Mouse (Mus musculus) liver, postnatal 0 days (tissue): ENCODE measurements around the gene Oat. TPM values are rescaled to one million over a fixed set of nuclear protein-coding genes. Genes with fewer than 3 reads are reported as not detected.

Experiments used
- ATAC-seq: fragments of 200-750 bp; cut with Nextera tagmentation; 2 replicates; pipeline ENCODE4 v1.8.0; 2017; ENCODE audit warnings: mild to moderate bottlenecking, moderate library complexity
- DNase-seq: peaks from one replicate; pipeline ENCODE4 v3.0.0-alpha.2; 2016
- H3K27ac ChIP-seq: fragments of 300-500 bp; sonication (generic); 2 replicates; pipeline ENCODE4 v1.5.1; 2014; ENCODE audit warnings: antibody characterized with exemption, moderate library complexity, mild to moderate bottlenecking, low read depth
- H3K27me3 ChIP-seq: fragments of 300-500 bp; sonication (generic); 2 replicates; pipeline ENCODE4 v1.6.1; 2014; ENCODE audit warnings: low read length, control low read depth, mixed read lengths; ENCODE audit not compliant: insufficient read depth
- H3K36me3 ChIP-seq: fragments of 300-500 bp; sonication (generic); replicated peaks from 2 replicates; pipeline ENCODE4 v1.6.1; 2014; ENCODE audit warnings: mild to moderate bottlenecking, control low read depth, low read length, moderate library complexity, mixed read lengths; ENCODE audit not compliant: insufficient read depth
- H3K4me1 ChIP-seq: fragments of 300-500 bp; sonication (generic); 2 replicates; pipeline ENCODE4 v1.6.1; 2014; ENCODE audit warnings: antibody characterized with exemption, mild to moderate bottlenecking, control low read depth; ENCODE audit not compliant: insufficient read depth
- H3K4me2 ChIP-seq: fragments of 300-500 bp; sonication (generic); 2 replicates; pipeline ENCODE4 v1.6.1; 2014; ENCODE audit warnings: low read depth, mild to moderate bottlenecking, low read length, moderate library complexity, mixed read lengths
- H3K4me3 ChIP-seq: fragments of 300-500 bp; sonication (generic); 2 replicates; pipeline ENCODE4 v1.5.1; 2014; ENCODE audit warnings: low read depth, low read length
- H3K9ac ChIP-seq: fragments of 300-500 bp; sonication (generic); replicated peaks from 2 replicates; pipeline ENCODE4 v1.6.1; 2014; ENCODE audit warnings: mild to moderate bottlenecking, moderate library complexity
- H3K9me3 ChIP-seq: fragments of 300-500 bp; sonication (generic); 2 replicates; pipeline ENCODE4 v1.6.1; 2016; ENCODE audit warnings: mild to moderate bottlenecking, control low read depth, low read length, mixed read lengths
- CTCF ChIP-seq: sonication (generic); IDR thresholded peaks from 2 replicates; pipeline ENCODE4 v1.5.1; 2016; ENCODE audit warnings: antibody characterized with exemption, low read depth
- EP300 ChIP-seq: IDR thresholded peaks from 2 replicates; pipeline ENCODE4 v1.6.1; 2016; ENCODE audit warnings: antibody characterized with exemption, low read depth, mild to moderate bottlenecking
- WGBS: fragments of 180-500 bp; shearing (Covaris S2); extraction: QIAGEN DNeasy Blood & Tissue Kit; methylation state at CpG from one replicate; pipeline ENCODE4 v1.1.7; 2014; ENCODE audit not compliant: insufficient replicate concordance; 5-methylcytosine and 5-hydroxymethylcytosine counted together
- polyA plus RNA-seq: library from polyadenylated mRNA; unstranded; fragments of >200 nt; fragmentation: Nextera tagmentation; extraction: Ambion mirVana; gene quantifications from 2 replicates; pipeline ENCODE4 v1.2.1, GENCODE M21; 2015

Oat gene
- polyA plus RNA-seq, 1 experiment from 2014 or later: 44.6 TPM

GRCm38 (mm10) chr7:132558141-132558736 is 18.0 kb downstream of the Oat start:
- ATAC-seq (peak; percentile 40; the same call in 1 of the 2 replicates), DNase-seq (no peak)
- Histone ChIP-seq H3K36me3 (peaks cover 47% of the 10 kb centered on the region), H3K4me3 (no peak overlapping the region), H3K4me1 (no peaks in the 10 kb centered on the region; the same call in 1 of the 2 replicates), H3K9ac (no peak overlapping the region), H3K27me3 (peaks cover 9% of the 10 kb centered on the region; the same call in 1 of the 2 replicates), H3K9me3 (no peaks in the 10 kb centered on the region), H3K4me2 (no peak overlapping the region), H3K27ac (no peak overlapping the region)
- 58% methylated on average over 7 of the region's 7 CpGs for WGBS
- TF ChIP-seq EP300 (no peak), CTCF (no peak)

- TF ChIP-seq CTCF: no peak
- TF ChIP-seq EP300: no peak
- Histone ChIP-seq H3K4me3 (no peak overlapping the region), H3K9ac (no peak overlapping the region), H3K36me3 (peaks cover 30% of the 10 kb centered on the region), H3K27me3 (peaks cover 6% of the 10 kb centered on the region; the same call in 1 of the 2 replicates), H3K4me2 (no peak overlapping the region), H3K27ac (no peak overlapping the region), H3K4me1 (no peaks in the 10 kb centered on the region; the same call in 1 of the 2 replicates), H3K9me3 (no peaks in the 10 kb centered on the region)
- 73% methylated on average over 5 of the region's 5 CpGs for WGBS
- DNase-seq (no peak), ATAC-seq (no peak)
These were observed 19.6 kb downstream of the Oat start for GRCm38 (mm10) chr7:132556575-132556974.

- H3K4me1 ChIP-seq: no peaks in the 10 kb centered on the region; the same call in 1 of the 2 replicates
- no peak for ATAC-seq
- peaks cover 24% of the 10 kb centered on the region for H3K36me3 ChIP-seq
- no peak overlapping the region for H3K4me3 ChIP-seq
- H3K9ac ChIP-seq: no peak overlapping the region
- TF ChIP-seq CTCF: no peak
- TF ChIP-seq EP300: no peak
- no peak for DNase-seq
- no peak overlapping the region for H3K27ac ChIP-seq
- H3K9me3 ChIP-seq: no peaks in the 10 kb centered on the region
- 50% methylated on average over 4 of the region's 4 CpGs for WGBS
- no peak overlapping the region for H3K4me2 ChIP-seq
- H3K27me3 ChIP-seq: peaks cover 3% of the 10 kb centered on the region; the same call in 1 of the 2 replicates
These were observed 20.3 kb downstream of the Oat start for GRCm38 (mm10) chr7:132555911-132556310.

- H3K36me3 ChIP-seq: peaks cover 13% of the 10 kb centered on the region
- no peak for ATAC-seq
- no peak for TF ChIP-seq EP300
- no peak for TF ChIP-seq CTCF
- no peaks in the 10 kb centered on the region for H3K9me3 ChIP-seq
- WGBS: 50% methylated on average over 2 of the region's 2 CpGs
- H3K27ac ChIP-seq: no peak overlapping the region
- H3K4me2 ChIP-seq: no peak overlapping the region
- H3K9ac ChIP-seq: no peak overlapping the region
- H3K4me3 ChIP-seq: no peak overlapping the region
- H3K4me1 ChIP-seq: no peaks in the 10 kb centered on the region; the same call in 1 of the 2 replicates
- 0 out of 2 replicates have a peak, but pooled peaks cover 3% of the 10 kb centered on the region for H3K27me3 ChIP-seq
- DNase-seq: no peak
These were observed 22.1 kb downstream of the Oat start for GRCm38 (mm10) chr7:132554091-132554490.

GRCm38 (mm10) chr7:132551351-132552126 is 24.7 kb downstream of the Oat start:
- H3K27ac ChIP-seq: no peak overlapping the region
- 0 out of 2 replicates have a peak, but pooled peaks cover 3% of the 10 kb centered on the region for H3K27me3 ChIP-seq
- 1% methylated on average over 27 of the region's 27 CpGs for WGBS
- ATAC-seq (peak; percentile 95), DNase-seq (peak; percentile 94)
- TF ChIP-seq EP300 (no peak), CTCF (peak; percentile 97)
- H3K9me3 ChIP-seq: no peaks in the 10 kb centered on the region
- H3K4me2 ChIP-seq: peak overlapping the region; percentile 89
- no peaks in the 10 kb centered on the region for H3K36me3 ChIP-seq
- H3K4me1 ChIP-seq: no peaks in the 10 kb centered on the region
- peak overlapping the region; percentile 46 for H3K4me3 ChIP-seq
- H3K9ac ChIP-seq: peak overlapping the region; percentile 49; the same call in 1 of the 2 replicates

- ATAC-seq: no peak
These were observed 29.1 kb downstream of the Oat start for GRCm38 (mm10) chr7:132547126-132547525.

More at GRCm38 (mm10) chr7:132547126-132547525, 29.1 kb downstream of the Oat start:
- no peaks in the 10 kb centered on the region for H3K4me1 ChIP-seq
- 0 out of 2 replicates have a peak, but pooled peaks cover 3% of the 10 kb centered on the region for H3K27me3 ChIP-seq
- TF ChIP-seq EP300: no peak
- no peak for DNase-seq
- no peak overlapping the region for H3K4me2 ChIP-seq
- no peak overlapping the region for H3K9ac ChIP-seq
- H3K36me3 ChIP-seq: no peaks in the 10 kb centered on the region
- no peak overlapping the region for H3K4me3 ChIP-seq
- no peak overlapping the region for H3K27ac ChIP-seq
- H3K9me3 ChIP-seq: no peaks in the 10 kb centered on the region
- WGBS: 72% methylated on average over 3 of the region's 3 CpGs
